Mouse (Mus musculus): Measurements from ENCODE around the gene Stk33. TPM values are rescaled to one million over a fixed set of nuclear protein-coding genes. Genes with fewer than 3 reads are reported as not detected.

Stk33 gene
- polyA plus RNA-seq, 1 experiment from 2014 or later, result not detected

DNA sequence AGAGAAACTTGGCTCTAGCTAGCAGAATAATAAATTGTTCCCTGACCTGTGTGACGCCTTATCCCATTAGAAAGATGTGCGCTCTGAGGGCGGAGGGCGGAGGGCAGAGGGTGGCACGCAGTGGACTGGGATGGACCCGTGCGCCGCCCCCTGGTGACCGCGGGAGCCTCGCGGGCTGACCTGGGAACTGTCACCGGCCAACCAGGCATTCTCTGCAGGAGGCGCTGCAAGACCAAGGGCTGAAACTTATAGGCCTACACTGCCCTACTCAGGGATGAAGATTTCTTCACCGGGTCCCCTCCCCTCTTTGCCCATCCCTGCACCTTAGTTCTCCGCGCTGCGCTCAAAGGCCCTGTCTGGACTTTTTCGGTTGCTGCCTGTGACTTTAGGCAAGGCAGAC, 197.6 kb downstream of the Stk33 start:
- ATAC-seq, result no peak
- H3K27ac ChIP-seq (ENCODE audit: low read depth), result no peak overlapping the region
- no peak overlapping the region for H3K9ac ChIP-seq (replicated peaks)
- H3K4me3 ChIP-seq (ENCODE audit: low read depth, low read length), result no peak overlapping the region
- H3K4me1 ChIP-seq (ENCODE audit: insufficient read depth), result no peaks in the 10 kb centered on the region
- 18% methylated on average over 19 of the region's 19 CpGs for WGBS (ENCODE audit: insufficient replicate concordance)
- TF ChIP-seq EP300 (IDR thresholded peaks at IDR 0.05; ENCODE audit: low read depth) (no peak), CTCF (IDR thresholded peaks at IDR 0.05; ENCODE audit: low read depth) (0 out of 2 replicates have a peak, but pooled peaks have one; percentile 28)
- no peak overlapping the region for H3K4me2 ChIP-seq (ENCODE audit: low read depth, low read length)
- H3K36me3 ChIP-seq (replicated peaks; ENCODE audit: insufficient read depth, low read length), result no peaks in the 10 kb centered on the region
- H3K27me3 ChIP-seq (ENCODE audit: insufficient read depth, low read length), result no peaks in the 10 kb centered on the region
- no peaks in the 10 kb centered on the region for H3K9me3 ChIP-seq (ENCODE audit: low read length)
- no peak for DNase-seq

- WGBS (ENCODE audit: insufficient replicate concordance), result 48% methylated on average over 1 of the region's 1 CpGs
Measured at GRCm38 (mm10) chr7:109239346-109239745, 199.5 kb downstream of the Stk33 start.

DNA sequence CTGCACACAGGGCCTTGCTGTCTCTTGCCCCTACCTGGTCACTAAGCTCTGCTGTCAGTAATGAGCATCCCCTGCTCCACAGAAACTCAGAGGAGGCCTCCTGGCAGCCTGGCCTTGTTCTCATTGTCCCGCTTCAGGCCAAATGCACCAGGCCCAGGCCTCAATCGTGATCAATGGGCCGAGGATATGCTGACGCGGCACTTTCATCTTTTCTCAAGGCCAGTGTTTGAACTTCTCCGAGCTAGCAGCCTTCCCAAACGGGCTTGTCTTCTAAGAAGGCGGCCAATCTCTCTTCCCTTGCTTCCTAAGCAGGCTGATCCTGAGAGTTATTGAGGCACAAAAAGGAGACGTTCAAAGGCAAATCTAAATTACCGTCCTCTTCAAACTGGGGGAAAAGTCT, 200.2 kb downstream of the Stk33 start:
- Histone ChIP-seq H3K9me3 (ENCODE audit: low read length) (no peaks in the 10 kb centered on the region), H3K36me3 (replicated peaks; ENCODE audit: insufficient read depth, low read length) (no peaks in the 10 kb centered on the region), H3K27ac (ENCODE audit: low read depth) (no peak overlapping the region), H3K4me1 (ENCODE audit: insufficient read depth) (no peaks in the 10 kb centered on the region), H3K4me3 (ENCODE audit: low read depth, low read length) (no peak overlapping the region), H3K9ac (replicated peaks) (no peak overlapping the region), H3K4me2 (ENCODE audit: low read depth, low read length) (no peak overlapping the region), H3K27me3 (ENCODE audit: insufficient read depth, low read length) (no peaks in the 10 kb centered on the region)
- DNase-seq (no peak), ATAC-seq (no peak)
- no peak for TF ChIP-seq CTCF (IDR thresholded peaks at IDR 0.05; ENCODE audit: low read depth)
- no peak for TF ChIP-seq EP300 (IDR thresholded peaks at IDR 0.05; ENCODE audit: low read depth)
- WGBS (ENCODE audit: insufficient replicate concordance), result 80% methylated on average over 10 of the region's 10 CpGs

More at GRCm38 (mm10) chr7:109239346-109239745, 199.5 kb downstream of the Stk33 start:
- no peak for DNase-seq
- Histone ChIP-seq H3K27ac (ENCODE audit: low read depth) (no peak overlapping the region), H3K4me1 (ENCODE audit: insufficient read depth) (no peaks in the 10 kb centered on the region), H3K4me2 (ENCODE audit: low read depth, low read length) (no peak overlapping the region), H3K36me3 (replicated peaks; ENCODE audit: insufficient read depth, low read length) (no peaks in the 10 kb centered on the region), H3K9me3 (ENCODE audit: low read length) (no peaks in the 10 kb centered on the region), H3K27me3 (ENCODE audit: insufficient read depth, low read length) (no peaks in the 10 kb centered on the region), H3K9ac (replicated peaks) (no peak overlapping the region), H3K4me3 (ENCODE audit: low read depth, low read length) (no peak overlapping the region)
- TF ChIP-seq CTCF (IDR thresholded peaks at IDR 0.05; ENCODE audit: low read depth) (no peak), EP300 (IDR thresholded peaks at IDR 0.05; ENCODE audit: low read depth) (no peak)
- no peak for ATAC-seq

DNA sequence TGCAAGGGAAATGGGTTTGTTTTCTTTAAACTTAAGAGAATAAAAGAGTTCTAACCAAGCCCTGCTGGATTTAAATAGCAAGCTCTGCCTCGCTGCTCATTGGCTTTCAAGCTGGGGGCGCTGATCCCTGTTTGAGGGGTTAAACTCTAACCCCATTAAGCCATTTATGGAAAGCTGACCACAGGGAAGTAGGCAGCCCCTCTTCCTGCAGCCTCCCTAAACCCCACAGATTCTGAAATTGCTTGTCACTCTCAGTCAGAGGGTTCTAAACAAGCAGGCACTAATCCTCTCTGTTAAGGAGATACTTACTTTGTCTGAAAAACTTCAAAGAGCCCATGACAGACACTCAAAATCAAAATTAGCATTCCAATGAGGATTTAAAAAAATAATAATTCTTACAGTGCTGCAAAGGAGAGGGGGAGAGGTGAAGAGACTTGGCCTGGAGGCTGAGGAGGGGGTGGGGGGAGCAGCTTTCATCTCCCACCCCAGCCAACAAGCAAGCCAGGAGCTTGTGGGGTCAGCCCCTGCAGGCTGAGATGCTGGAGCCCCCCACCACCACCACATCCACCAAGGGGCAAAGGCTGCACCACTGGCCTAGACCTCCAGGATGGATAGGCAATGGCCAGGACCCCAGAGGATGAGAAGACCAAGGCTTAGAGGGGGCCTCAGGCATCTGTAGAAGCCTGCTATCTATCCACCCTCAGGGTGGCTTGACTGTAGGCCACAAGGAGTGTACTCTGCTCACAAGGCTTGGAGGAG, 203.8 kb downstream of the Stk33 start:
- Histone ChIP-seq H3K27me3 (ENCODE audit: insufficient read depth, low read length) (no peaks in the 10 kb centered on the region), H3K4me2 (ENCODE audit: low read depth, low read length) (no peak overlapping the region), H3K27ac (ENCODE audit: low read depth) (no peak overlapping the region), H3K4me1 (ENCODE audit: insufficient read depth) (no peaks in the 10 kb centered on the region), H3K36me3 (replicated peaks; ENCODE audit: insufficient read depth, low read length) (no peaks in the 10 kb centered on the region), H3K9me3 (ENCODE audit: low read length) (no peaks in the 10 kb centered on the region), H3K4me3 (ENCODE audit: low read depth, low read length) (no peak overlapping the region), H3K9ac (replicated peaks) (no peak overlapping the region)
- ATAC-seq (no peak), DNase-seq (no peak)
- TF ChIP-seq CTCF (IDR thresholded peaks at IDR 0.05; ENCODE audit: low read depth), result no peak
- WGBS (ENCODE audit: insufficient replicate concordance), result 36% methylated on average over 2 of the region's 2 CpGs

GRCm38 (mm10) chr7:109234476-109234875, 204.4 kb downstream of the Stk33 start:
- H3K27me3 ChIP-seq (ENCODE audit: insufficient read depth, low read length), result no peaks in the 10 kb centered on the region
- 44% methylated on average over 5 of the region's 5 CpGs for WGBS (ENCODE audit: insufficient replicate concordance)
- no peaks in the 10 kb centered on the region for H3K36me3 ChIP-seq (replicated peaks; ENCODE audit: insufficient read depth, low read length)
- no peak overlapping the region for H3K4me2 ChIP-seq (ENCODE audit: low read depth, low read length)
- DNase-seq, result no peak
- no peak for ATAC-seq
- no peak overlapping the region for H3K27ac ChIP-seq (ENCODE audit: low read depth)
- no peak overlapping the region for H3K9ac ChIP-seq (replicated peaks)
- no peaks in the 10 kb centered on the region for H3K9me3 ChIP-seq (ENCODE audit: low read length)
- H3K4me3 ChIP-seq (ENCODE audit: low read depth, low read length), result no peak overlapping the region
- no peak for TF ChIP-seq CTCF (IDR thresholded peaks at IDR 0.05; ENCODE audit: low read depth)
- no peak for TF ChIP-seq EP300 (IDR thresholded peaks at IDR 0.05; ENCODE audit: low read depth)
- no peaks in the 10 kb centered on the region for H3K4me1 ChIP-seq (ENCODE audit: insufficient read depth)

- no peak for TF ChIP-seq EP300 (IDR thresholded peaks at IDR 0.05; ENCODE audit: low read depth)
- no peak for TF ChIP-seq CTCF (IDR thresholded peaks at IDR 0.05; ENCODE audit: low read depth)
- DNase-seq, result no peak
- 63% methylated on average over 11 of the region's 11 CpGs for WGBS (ENCODE audit: insufficient replicate concordance)
Measured at GRCm38 (mm10) chr7:109231881-109232321, 207.0 kb downstream of the Stk33 start.

More at GRCm38 (mm10) chr7:109231881-109232321, 207.0 kb downstream of the Stk33 start:
- no peak overlapping the region for H3K9ac ChIP-seq (replicated peaks)
- H3K9me3 ChIP-seq (ENCODE audit: low read length), result no peaks in the 10 kb centered on the region
- no peak overlapping the region for H3K4me2 ChIP-seq (ENCODE audit: low read depth, low read length)
- no peak overlapping the region for H3K4me3 ChIP-seq (ENCODE audit: low read depth, low read length)
- H3K4me1 ChIP-seq (ENCODE audit: insufficient read depth), result no peaks in the 10 kb centered on the region
- no peaks in the 10 kb centered on the region for H3K36me3 ChIP-seq (replicated peaks; ENCODE audit: insufficient read depth, low read length)
- H3K27me3 ChIP-seq (ENCODE audit: insufficient read depth, low read length), result no peaks in the 10 kb centered on the region
- no peak overlapping the region for H3K27ac ChIP-seq (ENCODE audit: low read depth)
- no peak for ATAC-seq

Measured in liver, postnatal 0 days (tissue).